Comparison of ENCODE assay signal across 8 mouse cellular contexts in genomic region chr11:51915656-51916032, GRCm38 (mm10). TPM values are rescaled to one million over a fixed set of nuclear protein-coding genes. Genes with fewer than 3 reads are reported as not detected.
DNase-seq lines count a peak whose midpoint lies in the region; ATAC-seq and TF ChIP-seq lines count a peak whose summit lies in the region.

No protein-coding gene starts in this region.

- no peaks in the 10 kb centered on the region for H3K36me3 ChIP-seq in lung, embryonic 16.5 days (ENCODE audit: control insufficient read depth, insufficient read depth, low read length)
- no peaks in the 10 kb centered on the region for H3K36me3 ChIP-seq in forebrain, embryonic 10.5 days (replicated peaks)
- no peaks in the 10 kb centered on the region for H3K36me3 ChIP-seq in limb, embryonic 15.5 days
- no peaks in the 10 kb centered on the region for H3K36me3 ChIP-seq in small intestine, adult 2 months (ENCODE audit: control insufficient read depth, insufficient read depth, low read length)

- TF ChIP-seq CTCF in small intestine, adult 2 months (IDR thresholded peaks at IDR 0.05; ENCODE audit: extremely low read depth, insufficient read length, insufficient replicate concordance, low read depth, low read length): no peak

- peak overlapping the region; percentile 99 for H3K27ac ChIP-seq in lung, embryonic 16.5 days (ENCODE audit: low read length)
- peak overlapping the region; percentile 73; the same call in 1 of the 2 replicates for H3K27ac ChIP-seq in forebrain, embryonic 10.5 days
- H3K27ac ChIP-seq in limb, embryonic 15.5 days: no peak overlapping the region
- H3K27ac ChIP-seq in small intestine, adult 2 months (ENCODE audit: insufficient read depth, low read depth, low read length): peak overlapping the region; percentile 95

- no peak for DNase-seq in lung, postnatal 25 days (ENCODE audit: low spot score)
- DNase-seq in forebrain, embryonic 10.5 days (ENCODE audit: extremely low spot score, low spot score): no peak
- no peak for DNase-seq in right cerebral cortex, postnatal 10 days (ENCODE audit: low spot score in 2 of 2)
- DNase-seq in adrenal gland, adult 2 months: no peak
- no peak for DNase-seq in layer of hippocampus, postnatal 36 days

- H3K27me3 ChIP-seq in lung, embryonic 16.5 days (ENCODE audit: control insufficient read depth, insufficient read depth, low read depth, low read length): no peaks in the 10 kb centered on the region
- peaks cover 11% of the 10 kb centered on the region for H3K27me3 ChIP-seq in forebrain, embryonic 10.5 days (ENCODE audit: poor library complexity, severe bottlenecking)
- no peaks in the 10 kb centered on the region for H3K27me3 ChIP-seq in limb, embryonic 15.5 days
- no peaks in the 10 kb centered on the region for H3K27me3 ChIP-seq in small intestine, adult 2 months (ENCODE audit: control insufficient read depth, insufficient read depth, low read length)

- ATAC-seq in lung, embryonic 16.5 days (ENCODE audit: low read depth): no peak
- ATAC-seq in limb, embryonic 15.5 days (ENCODE audit: insufficient number of reproducible peaks, low FRiP score, low TSS enrichment, low read depth): 0 out of 2 replicates have a peak, but pooled peaks have one; percentile 22

- peak overlapping the region; percentile 49 for H3K4me3 ChIP-seq in lung, embryonic 16.5 days (ENCODE audit: low read length)
- peak overlapping the region; percentile 44 for H3K4me3 ChIP-seq in forebrain, embryonic 10.5 days
- H3K4me3 ChIP-seq in limb, embryonic 15.5 days: peak overlapping the region; percentile 27
- H3K4me3 ChIP-seq in small intestine, adult 2 months (ENCODE audit: low read depth, low read length): peak overlapping the region; percentile 58

- peak overlapping the region; percentile 73 for H3K4me2 ChIP-seq in lung, embryonic 16.5 days (ENCODE audit: low read depth, low read length)
- H3K4me2 ChIP-seq in limb, embryonic 15.5 days: peak overlapping the region; percentile 60

- no peak for TF ChIP-seq POLR2A in small intestine, adult 2 months (IDR thresholded peaks at IDR 0.05; ENCODE audit: low read depth, low read length)

- H3K9me3 ChIP-seq in lung, embryonic 16.5 days (ENCODE audit: control insufficient read depth, low read length): no peaks in the 10 kb centered on the region
- no peaks in the 10 kb centered on the region for H3K9me3 ChIP-seq in forebrain, embryonic 10.5 days
- H3K9me3 ChIP-seq in limb, embryonic 15.5 days: no peaks in the 10 kb centered on the region

- peak overlapping the region; percentile 25; the same call in 1 of the 2 replicates for H3K9ac ChIP-seq in lung, embryonic 16.5 days (ENCODE audit: low read length)
- peak overlapping the region; percentile 15; the same call in 1 of the 2 replicates for H3K9ac ChIP-seq in limb, embryonic 15.5 days

- WGBS in lung, embryonic 16.5 days: 5% methylated on average over 8 of the region's 8 CpGs
- WGBS in forebrain, embryonic 10.5 days: 17% methylated on average over 8 of the region's 8 CpGs
- 12% methylated on average over 8 of the region's 8 CpGs for WGBS in limb, embryonic 15.5 days
- 5% methylated on average over 8 of the region's 8 CpGs for WGBS in small intestine, adult 2 months

- H3K4me1 ChIP-seq in lung, embryonic 16.5 days (replicated peaks; ENCODE audit: control insufficient read depth, insufficient read depth, low read length): peaks cover 27% of the 10 kb centered on the region
- H3K4me1 ChIP-seq in forebrain, embryonic 10.5 days: peaks cover 16% of the 10 kb centered on the region
- H3K4me1 ChIP-seq in limb, embryonic 15.5 days: peaks cover 17% of the 10 kb centered on the region
- peaks cover 16% of the 10 kb centered on the region for H3K4me1 ChIP-seq in small intestine, adult 2 months (ENCODE audit: control insufficient read depth, insufficient read depth, insufficient read length, low read length)

RNA-seq across cellular contexts. Expression of gene Cdkn2aipnl, which starts 51.8 kb away (rescaled TPM):
- polyA plus RNA-seq in lung, embryonic 16.5 days (2015; fragmentation: Nextera tagmentation; extraction: Ambion mirVana): 106 TPM in 2 replicates
- 138 and 144 TPM in 2 replicates for polyA plus RNA-seq in forebrain, embryonic 10.5 days (2016; fragmentation: Nextera tagmentation; extraction: Ambion mirVana)
- 79.2 and 83.8 TPM in 2 replicates for polyA plus RNA-seq in limb, embryonic 15.5 days (2015; fragmentation: Nextera tagmentation; extraction: Ambion mirVana)
- polyA plus RNA-seq in small intestine, adult 2 months (2012; rRNA removed): 8.3 and 14.0 TPM in 2 replicates
- total RNA-seq in adrenal gland, adult 2 months (2021): 10 to 100 TPM; 15.2 to 22.2 TPM
- polyA plus RNA-seq in adrenal gland, adult 2 months (2012; rRNA removed): 8.5 and 9.9 TPM in 2 replicates
- 10 to 100 TPM; 32.7 to 33.4 TPM for total RNA-seq in layer of hippocampus, postnatal 36 days (2021)

RNA-seq across cellular contexts. Expression of gene Jade2, which starts 58.2 kb away (rescaled TPM):
- 2.8 and 2.9 TPM in 2 replicates for polyA plus RNA-seq in lung, embryonic 16.5 days (2015; fragmentation: Nextera tagmentation; extraction: Ambion mirVana)
- 0.57 and 0.64 TPM in 2 replicates for polyA plus RNA-seq in forebrain, embryonic 10.5 days (2016; fragmentation: Nextera tagmentation; extraction: Ambion mirVana)
- 1.8 and 1.9 TPM in 2 replicates for polyA plus RNA-seq in limb, embryonic 15.5 days (2015; fragmentation: Nextera tagmentation; extraction: Ambion mirVana)
- polyA plus RNA-seq in small intestine, adult 2 months (2012; rRNA removed): 3.2 and 6.3 TPM in 2 replicates
- 10 to 100 TPM; 13.7 to 21.8 TPM for total RNA-seq in adrenal gland, adult 2 months (2021)
- polyA plus RNA-seq in adrenal gland, adult 2 months (2012; rRNA removed): 12.8 and 13.0 TPM in 2 replicates
- total RNA-seq in layer of hippocampus, postnatal 36 days (2021): 10 to 100 TPM; 36.0 to 36.5 TPM
